Mouse (Mus musculus): Measurements from ENCODE around the gene Wbp11. TPM values are rescaled to one million over a fixed set of nuclear protein-coding genes. Genes with fewer than 3 reads are reported as not detected.

Gene Wbp11
- total RNA-seq, 2 experiments from 2014 or later: 83.7 to 86.2 TPM

DNA sequence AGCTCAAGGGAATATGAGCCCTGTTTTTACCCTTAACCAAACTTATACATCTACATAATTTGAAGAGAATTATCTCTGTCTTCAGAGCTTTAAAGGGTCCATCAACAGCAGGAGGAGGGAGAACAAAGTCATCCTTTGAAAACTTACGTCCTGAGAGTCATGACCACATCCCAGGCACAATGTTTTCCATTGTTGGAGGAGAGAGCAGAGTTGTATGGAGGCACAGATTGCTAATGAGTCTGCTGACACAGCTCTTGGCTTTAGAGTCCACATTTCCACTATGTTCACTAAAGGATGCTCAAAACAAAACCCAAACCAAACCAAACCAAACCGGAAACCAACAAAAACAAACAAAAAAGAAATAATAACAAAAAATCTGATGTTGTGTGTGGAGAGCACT lies 16.9 kb upstream of the Wbp11 start:
- no peak for DNase-seq (ENCODE audit: low spot score in 2 of 2)

DNA sequence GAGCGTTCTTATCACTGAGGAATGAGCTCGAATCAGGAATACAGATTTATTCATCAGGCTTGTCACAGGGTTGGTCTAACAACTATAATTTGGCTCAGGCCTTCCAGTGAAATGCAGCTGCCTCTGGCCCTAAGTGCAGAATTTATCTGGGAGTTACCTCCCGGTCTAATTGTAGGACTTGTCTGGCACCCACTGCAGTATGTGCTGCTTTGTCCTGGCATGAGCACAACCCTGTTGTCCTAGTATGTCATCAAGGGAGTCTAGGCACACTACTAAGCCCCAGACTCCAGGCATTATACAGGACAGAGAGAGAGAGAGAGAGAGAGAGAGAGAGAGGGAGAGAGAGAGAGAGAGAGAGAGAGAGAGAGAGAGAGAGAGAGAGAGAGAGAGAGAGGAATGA lies 9.3 kb upstream of the Wbp11 start:
- DNase-seq (ENCODE audit: low spot score in 2 of 2): no peak

DNA sequence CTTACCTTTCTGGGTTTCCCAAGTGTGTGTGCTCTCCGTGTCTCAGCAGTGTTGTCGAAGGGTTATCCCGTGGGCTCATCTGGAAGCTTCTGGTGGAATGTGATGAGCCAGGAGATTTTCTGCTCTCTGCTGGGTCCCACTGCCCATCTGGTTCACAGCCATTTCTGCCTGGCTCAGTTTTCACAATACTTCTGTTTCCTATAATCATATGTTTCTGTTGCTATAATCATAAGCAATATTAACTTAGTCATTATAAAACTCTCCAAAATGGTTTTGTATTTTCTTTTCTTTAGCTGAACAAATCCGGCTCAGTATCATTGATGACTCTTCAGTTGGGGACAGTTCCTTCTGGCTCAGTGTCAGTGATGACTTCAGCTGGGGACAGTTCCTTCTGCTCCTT lies 7.3 kb upstream of the Wbp11 start, which contains the start of gene Smco3:
TSS of gene Smco3 (minus strand) at position 101 of the 400 bp plus-strand sequence.
- no peak for DNase-seq (ENCODE audit: low spot score in 2 of 2)

DNA sequence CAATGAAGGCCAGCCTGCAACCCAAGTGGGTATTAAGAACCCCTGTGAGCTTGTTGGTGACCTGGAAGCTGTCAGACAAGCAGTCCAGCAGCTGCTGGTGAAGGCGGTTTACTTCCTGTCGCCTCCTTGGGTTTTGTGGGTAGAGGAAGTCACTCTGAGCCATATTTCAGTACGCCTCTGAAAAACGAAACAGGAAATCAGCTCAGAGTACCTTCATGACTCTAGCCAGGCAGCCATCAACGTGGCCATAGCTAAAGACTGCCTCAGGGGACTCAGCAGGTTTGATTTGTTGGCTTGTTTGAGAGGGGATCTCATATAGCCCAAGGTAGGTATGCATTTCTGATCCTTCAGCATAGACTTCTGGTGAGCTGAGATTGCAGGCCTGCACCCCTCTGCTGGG lies 3.7 kb upstream of the Wbp11 start:
- DNase-seq (ENCODE audit: low spot score in 2 of 2): no peak

DNA sequence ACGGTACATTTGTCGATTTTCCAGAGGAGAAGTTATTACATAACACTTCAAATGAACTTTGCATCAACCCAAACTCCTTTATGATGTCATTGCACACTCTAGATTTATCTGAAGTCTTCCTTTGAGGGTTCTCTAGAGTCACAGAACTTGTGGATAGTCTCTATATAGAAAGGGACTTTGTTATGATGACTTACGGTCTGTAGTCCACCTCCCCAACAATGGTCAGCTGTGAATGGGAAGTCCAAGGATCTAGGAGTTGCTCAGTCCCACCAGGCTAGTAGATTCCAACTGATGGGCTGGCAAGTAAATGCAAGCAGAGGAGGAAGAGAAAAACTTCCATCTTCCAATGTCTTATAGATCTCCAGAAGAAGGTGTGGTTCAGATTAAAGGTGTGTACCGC lies 648 bp upstream of the Wbp11 start:
- no peak for DNase-seq (ENCODE audit: low spot score in 2 of 2)

DNA sequence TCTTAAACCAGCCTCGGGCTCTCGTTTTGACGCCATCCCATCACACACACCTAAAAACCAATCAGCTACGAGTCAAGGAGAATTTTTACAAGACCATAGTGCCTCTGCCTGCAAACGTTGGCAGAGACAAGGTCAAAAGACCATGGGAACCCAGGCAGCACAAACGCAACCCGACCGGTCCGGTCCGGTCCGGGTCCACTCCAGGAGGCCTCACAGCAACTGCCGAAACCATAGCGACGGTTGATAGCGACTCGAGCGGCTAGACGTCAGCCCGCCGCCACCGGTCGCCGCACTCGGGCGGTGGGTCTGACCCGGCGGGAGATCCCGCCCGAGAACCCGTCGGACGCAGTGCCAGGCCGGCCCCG lies 535 bp downstream of the Wbp11 start, which contains the start of gene BC049715:
TSS of gene BC049715 (plus strand) at position 111 of the 365 bp plus-strand sequence.
- DNase-seq (ENCODE audit: low spot score in 2 of 2): no peak

DNA sequence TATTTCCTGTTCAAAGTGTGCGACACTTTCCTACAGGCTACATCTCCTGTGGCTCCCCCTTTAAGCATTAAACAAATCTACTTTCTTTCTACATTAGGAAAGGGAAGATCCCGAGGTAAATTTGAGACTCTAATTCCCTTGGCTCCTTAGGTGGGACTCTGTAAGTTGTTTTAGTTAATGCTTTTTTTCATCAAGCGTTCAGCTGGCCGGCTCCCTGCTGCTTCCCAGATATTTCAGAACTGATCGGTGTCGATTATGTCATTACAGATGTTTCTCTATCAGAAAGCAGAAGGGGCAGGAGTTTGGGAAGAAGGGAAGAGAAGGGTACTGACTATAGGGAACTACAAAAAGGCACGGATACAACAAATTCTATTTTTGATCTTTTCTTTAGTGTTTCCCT lies 917 bp downstream of the Wbp11 start:
- DNase-seq (ENCODE audit: low spot score in 2 of 2): no peak

DNA sequence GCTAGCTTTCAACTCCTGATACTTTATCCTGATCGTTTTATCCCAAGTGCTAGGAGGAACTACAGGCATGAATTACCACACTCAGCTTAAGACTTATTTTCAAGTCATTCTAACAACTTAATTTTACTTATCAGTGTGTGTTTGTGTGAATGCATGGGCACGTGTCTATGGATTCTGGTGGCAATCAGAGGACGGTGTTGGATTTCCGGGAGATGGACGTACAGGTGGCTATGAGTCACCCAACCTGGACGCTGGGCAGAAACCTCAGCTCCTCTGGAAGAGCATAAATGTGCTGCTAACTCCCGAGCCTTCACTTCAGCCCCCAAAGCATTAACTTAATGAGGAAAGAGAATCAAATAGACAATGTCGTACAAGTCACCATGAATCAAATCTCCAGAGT lies 3.0 kb downstream of the Wbp11 start:
- DNase-seq (ENCODE audit: low spot score in 2 of 2): no peak

DNA sequence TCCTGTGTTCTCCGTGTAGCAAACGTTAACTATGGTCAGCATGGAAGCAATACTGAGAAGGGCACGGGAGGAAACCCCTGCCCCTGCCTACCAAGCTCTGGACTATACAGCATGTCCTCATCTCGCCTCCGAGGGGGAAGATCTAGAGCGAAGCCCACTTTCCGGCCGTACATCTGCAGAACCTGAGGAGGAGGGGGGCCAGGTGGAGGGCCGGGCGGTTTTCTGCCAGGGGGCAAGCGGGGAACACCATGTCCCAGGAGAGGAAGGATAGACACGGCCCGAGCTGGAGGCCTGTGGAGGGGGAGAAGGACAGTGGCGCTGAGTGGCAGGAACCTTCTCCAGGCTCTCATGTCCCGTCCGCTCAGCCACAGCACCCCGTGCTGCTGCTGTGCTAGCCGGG lies 6.9 kb downstream of the Wbp11 start:
- no peak for DNase-seq (ENCODE audit: low spot score in 2 of 2)

DNA sequence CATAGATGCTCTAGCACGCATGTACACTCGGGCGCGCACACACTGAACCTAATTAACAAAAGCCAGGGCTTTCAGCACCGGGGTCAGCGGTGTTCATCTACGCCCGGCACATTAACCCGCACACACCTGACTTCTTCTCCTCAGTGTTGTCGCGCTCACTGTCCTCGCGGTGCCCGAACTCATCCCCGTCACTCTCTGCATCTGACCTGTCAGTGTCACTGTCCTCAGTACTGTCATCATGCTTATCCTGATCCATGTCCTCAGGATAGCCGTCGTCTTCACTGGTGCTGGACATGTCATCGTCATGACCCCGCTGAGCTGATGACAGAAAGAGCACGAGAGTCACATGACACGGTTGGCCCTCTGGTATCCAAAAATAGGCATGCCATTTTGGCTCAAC lies 7.7 kb downstream of the Wbp11 start:
- DNase-seq (ENCODE audit: low spot score in 2 of 2): no peak

DNA sequence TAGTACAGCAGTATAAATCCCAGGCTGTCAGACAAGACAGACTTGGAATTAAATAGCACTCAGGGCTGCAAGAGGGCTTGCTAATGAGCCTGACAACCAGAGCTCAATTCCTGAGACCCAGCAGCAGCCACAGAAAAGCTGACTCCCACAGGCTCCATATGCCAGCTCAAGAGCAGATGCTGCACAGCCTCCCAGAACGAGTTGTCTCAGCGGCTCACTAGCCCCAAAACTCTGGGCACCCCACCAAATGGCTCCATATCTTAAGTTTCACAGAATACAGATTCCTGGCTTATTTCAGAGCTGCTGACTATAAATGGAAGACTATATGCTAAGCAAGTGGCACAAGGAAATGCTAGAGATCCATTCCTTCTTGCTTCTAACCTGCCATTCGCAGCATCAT lies 10.5 kb downstream of the Wbp11 start:
- no peak for DNase-seq (ENCODE audit: low spot score in 2 of 2)

DNA sequence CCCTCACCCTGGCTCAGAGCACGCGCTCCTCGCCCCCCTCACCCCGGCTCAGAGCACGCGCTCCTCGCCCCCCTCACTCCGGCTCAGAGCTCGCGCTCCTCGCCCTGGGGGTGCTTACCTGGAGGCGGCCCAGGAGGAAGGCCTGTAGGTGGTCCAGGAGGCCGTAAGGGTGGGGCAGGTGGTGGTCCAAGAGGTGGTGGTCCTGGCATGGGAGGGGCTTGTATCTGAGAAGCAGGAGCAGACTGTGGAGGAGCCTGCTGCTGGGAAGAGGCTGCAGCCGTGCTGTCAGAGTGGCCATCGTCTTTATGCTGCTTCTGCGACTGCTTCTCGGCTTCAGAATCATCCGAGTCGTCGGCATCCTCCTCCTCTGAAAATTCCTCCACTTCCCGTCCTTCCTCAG lies 11.2 kb downstream of the Wbp11 start:
- DNase-seq (ENCODE audit: low spot score in 2 of 2): no peak

DNA sequence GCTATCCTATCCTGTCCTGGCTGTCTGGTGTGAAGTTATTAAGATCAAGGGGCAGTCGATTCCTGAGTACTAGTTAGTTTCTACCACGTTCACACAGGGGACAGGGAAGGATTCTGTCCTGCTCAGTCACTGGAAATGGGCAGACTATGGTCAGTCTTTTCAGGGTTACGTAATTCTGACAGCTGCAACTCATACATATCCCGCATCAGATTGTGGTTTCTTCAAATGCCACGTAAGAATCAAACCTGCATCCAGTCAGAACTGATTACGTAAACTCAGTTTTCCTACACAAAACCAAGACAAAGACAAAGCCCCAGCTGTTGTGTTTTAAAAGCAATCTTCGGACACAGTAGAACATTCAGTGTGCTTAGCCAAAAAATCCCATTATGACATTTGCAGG lies 12.7 kb downstream of the Wbp11 start:
- DNase-seq (ENCODE audit: low spot score in 2 of 2): no peak

DNA sequence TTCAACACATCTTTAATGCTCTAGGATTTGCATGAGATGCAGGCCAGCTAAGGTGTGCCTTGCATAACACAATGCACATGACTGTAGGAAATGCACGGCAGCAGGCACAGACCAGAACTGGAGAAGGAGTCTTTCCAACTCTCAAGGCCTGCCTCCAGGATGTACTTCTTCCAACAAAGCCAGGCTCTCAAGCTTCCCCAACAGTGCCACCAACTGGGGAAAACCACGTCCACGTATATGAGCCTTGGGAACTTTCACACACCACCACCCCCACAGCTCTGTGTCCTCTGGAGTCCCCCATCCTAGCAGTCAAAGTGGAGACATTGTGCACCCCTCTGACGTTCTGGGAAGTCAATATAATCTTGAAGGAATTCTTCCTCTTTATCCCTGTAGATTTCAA lies 14.9 kb downstream of the Wbp11 start:
- no peak for DNase-seq (ENCODE audit: low spot score in 2 of 2)

DNA sequence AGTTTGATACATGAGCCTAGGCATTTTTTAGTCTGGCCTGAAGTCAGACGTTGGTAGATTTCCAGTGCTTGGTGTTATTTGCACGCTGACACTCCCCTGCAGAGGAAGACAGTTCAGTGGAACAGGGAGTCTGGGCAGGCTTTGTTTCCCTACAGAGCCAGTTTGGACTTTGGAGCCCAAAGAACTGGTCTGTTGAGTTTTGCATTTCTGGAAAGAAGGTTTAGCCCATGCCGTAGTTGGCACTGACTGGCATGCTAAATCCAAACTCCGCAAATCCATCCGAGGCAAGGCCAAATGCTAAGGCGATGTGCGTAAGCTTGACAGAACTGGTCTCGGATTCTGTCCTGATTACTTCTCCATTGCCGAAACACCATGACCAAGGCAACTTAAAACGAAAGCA lies 16.8 kb downstream of the Wbp11 start:
- DNase-seq (ENCODE audit: low spot score in 2 of 2): no peak

DNA sequence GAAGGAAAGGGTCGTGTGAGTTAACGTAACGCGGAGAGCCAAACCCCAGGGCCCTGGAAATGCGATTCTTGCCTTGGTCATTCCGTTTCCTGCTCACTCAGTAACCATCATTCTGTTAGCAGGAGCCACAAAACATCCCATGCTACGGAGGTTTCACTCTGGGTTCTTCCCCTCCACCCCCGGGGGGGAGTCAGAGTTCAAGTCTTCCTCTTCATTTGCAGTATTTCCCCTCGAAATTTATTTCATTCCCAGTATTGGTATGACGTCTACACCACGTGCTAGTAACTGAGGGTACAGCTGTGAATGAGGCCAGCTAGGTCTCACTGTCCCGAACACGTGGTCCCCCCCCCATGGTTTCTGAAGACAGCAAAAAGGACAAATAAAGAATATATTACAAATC lies 18.4 kb downstream of the Wbp11 start:
- no peak for DNase-seq (ENCODE audit: low spot score in 2 of 2)

DNA sequence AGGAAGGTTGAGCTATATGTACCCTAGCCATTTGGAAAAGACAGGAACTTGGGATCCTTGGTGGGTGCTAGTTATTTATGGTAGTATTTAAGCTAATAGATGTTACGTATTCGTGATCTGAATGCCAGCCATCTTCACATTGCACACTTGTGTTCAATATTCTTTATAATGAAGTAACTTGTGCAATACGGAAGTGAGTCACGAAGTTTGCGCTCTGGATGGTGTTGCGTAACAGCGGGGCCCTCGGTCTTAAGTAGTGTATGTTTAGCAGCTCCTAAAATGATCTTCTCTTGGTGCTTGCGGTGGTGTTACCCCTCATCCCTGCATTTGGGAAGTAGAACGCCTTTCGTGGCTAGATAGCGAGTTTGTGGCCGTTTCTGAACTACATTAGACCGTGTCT lies 19.0 kb downstream of the Wbp11 start:
- no peak for DNase-seq (ENCODE audit: low spot score in 2 of 2)

DNA sequence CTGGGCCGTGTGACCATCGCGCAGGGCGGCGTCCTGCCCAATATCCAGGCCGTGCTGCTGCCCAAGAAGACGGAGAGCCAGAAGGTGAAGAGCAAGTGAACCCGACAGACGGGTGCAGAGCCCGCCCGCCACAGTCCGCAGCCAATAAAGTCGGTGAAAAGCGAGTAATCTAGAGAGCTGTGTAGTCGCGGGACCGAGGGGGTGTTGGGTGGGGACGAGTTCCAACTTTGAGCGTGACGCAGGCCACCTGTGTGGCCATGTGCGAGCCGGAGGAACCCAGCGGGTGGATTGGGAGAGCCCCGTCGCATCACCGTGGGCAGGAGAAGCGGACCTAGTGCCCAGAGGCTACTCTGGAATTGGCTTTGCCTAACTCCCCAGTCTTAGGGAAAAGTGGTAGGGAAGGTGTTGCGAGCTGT lies 19.4 kb downstream of the Wbp11 start:
- DNase-seq (ENCODE audit: low spot score in 2 of 2): peak in 1 of 2 experiments; percentile 37

DNA sequence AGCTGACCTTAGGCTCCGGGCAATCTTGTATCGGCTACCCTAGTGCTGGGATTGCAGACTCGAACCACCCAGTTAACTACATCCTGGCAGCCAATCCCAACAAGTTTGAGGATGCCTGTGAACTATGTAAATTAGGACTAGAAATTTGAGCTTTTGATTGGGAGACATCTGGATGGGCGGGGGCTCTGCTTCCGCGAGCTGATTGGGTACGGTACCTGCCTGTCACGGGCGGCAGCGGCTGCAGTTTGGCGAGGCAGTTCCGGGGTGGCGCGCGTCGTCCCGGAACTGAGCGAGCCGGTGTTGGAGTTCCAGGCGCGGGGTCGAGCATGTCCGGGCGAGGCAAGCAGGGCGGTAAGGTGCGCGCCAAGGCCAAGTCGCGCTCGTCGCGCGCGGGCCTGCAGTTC lies 20.0 kb downstream of the Wbp11 start, which contains the start of gene H2afj:
TSS of gene H2afj (plus strand) at position 231 of the 404 bp plus-strand sequence.
- peak; percentile 98 for DNase-seq (ENCODE audit: low spot score in 2 of 2)

DNA sequence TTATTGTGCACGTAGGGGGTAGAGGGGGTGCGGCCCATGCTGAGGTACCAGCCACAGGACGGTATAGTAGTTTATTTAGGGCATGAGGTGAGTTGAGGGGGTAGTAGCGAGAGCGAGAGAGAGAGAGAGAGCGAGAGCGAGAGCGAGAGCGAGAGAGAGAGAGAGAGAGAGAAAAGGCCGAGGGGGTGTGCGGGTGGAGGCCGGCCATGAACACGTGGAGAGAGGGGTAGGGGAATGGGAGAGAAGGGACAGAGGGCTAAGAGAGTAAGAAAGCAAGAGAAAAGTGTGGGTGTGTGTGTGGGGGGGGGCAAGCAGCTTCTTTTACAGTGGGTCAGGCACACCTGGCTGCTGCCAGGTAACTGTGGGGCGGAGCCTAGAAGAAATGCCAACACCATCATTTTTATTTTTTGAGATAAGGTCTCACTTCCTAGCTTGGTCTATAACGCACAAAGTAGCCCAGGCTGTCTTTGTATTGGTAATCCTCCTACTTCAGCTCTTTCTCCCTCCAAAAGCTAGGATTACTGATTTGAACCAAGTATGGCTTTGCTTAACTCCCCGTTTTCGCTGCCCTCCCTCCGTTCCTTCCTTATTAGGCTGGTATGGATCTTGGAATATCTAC lies 20.5 kb downstream of the Wbp11 start:
- DNase-seq (ENCODE audit: low spot score in 2 of 2): no peak

DNA sequence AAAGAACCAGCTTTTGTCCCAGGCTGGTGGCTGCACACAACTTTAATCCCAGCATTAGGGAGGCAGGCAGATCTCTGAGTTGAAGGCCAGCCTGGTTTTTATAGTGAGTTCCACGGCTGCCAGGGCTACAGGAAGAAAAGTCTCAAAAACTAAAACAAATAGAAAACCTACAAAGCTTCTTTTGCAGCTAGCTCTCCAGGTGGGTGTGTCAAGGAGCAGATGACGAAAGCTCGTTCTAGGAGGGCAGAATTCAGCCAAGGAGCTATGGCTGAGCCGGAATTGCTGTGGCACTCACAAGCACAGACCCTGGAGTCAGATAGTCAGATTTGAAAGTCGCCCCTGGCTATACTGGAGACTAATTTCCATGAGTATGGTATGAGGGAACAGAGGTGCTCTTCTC lies 21.2 kb downstream of the Wbp11 start:
- no peak for DNase-seq (ENCODE audit: low spot score in 2 of 2)

DNA sequence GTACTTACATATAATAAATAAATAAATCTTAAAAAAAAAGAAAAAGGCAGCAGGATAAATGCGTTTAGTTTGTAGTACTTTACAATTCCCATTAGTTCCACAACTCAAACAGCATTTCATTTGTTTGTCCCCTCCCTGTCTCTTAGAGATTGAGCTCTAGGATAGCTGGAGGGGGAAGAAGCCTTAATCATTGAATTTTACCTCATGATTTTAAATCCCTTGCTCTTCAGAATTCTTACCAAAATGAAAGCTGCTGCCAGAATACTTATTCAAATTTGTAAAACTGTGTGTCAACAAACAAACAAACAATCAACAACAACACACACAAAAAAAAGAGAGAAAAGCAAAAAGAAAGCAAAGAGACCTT lies 22.6 kb downstream of the Wbp11 start:
- no peak for DNase-seq (ENCODE audit: low spot score in 2 of 2)

DNA sequence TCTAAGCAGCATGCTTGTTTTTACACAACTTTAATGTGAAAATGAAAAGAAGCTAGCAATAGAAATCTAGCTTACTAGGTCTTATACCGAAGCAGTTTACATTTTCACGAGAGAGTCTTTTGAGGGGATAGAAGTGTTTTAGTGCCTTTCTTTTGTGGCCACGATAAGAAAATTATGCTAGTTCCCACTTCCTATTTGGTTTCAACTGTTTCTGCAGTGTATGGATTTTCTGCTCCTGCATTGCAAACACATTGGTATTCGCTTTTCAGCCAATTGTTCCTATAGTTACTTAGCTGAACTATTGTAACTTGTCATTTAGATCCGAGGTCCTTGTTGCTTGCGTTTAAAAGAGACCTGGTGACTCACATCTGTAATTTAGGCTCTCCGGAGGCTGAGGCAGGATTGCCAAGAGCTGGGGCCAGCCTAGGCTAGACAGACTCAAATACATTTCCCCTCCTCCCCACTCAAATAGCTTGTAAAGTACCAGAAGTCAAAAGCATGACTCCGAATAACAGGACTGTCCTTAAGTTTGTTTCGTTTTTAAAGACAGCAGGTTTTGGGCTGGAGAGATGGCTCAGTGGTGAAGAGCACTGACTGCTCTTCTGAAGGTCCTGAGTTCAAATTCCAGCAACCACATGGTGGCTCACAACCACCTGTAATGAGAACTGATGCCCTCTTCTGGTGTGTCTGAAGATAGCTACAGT lies 23.2 kb downstream of the Wbp11 start:
- no peak for DNase-seq (ENCODE audit: low spot score in 2 of 2)

Data from gastrocnemius, postnatal 4 days (tissue).